Mouse (Mus musculus) stomach, postnatal 0 days (tissue): ENCODE measurements around the gene Pfdn2. TPM values are rescaled to one million over a fixed set of nuclear protein-coding genes. Genes with fewer than 3 reads are reported as not detected.

Source experiments
- ATAC-seq: fragments of 200-750 bp; cut with Nextera tagmentation; 2 replicates; pipeline ENCODE4 v1.8.0; 2017; ENCODE audit not compliant: low FRiP score, low TSS enrichment
- DNase-seq: peaks from one replicate; pipeline ENCODE4 v3.0.0-alpha.2; 2016; ENCODE audit warnings: low spot score
- H3K27ac ChIP-seq: fragments of 300-500 bp; sonication (generic); replicated peaks from 2 replicates; pipeline ENCODE4 v1.5.1; 2014; ENCODE audit warnings: mild to moderate bottlenecking, control low read depth
- H3K27me3 ChIP-seq: fragments of 300-500 bp; sonication (generic); 2 replicates; pipeline ENCODE4 v1.6.1; 2014; ENCODE audit warnings: low read length; ENCODE audit not compliant: control insufficient read depth, insufficient read depth
- H3K36me3 ChIP-seq: fragments of 300-500 bp; sonication (generic); 2 replicates; pipeline ENCODE4 v1.6.1; 2014; ENCODE audit warnings: low read length, mixed read lengths; ENCODE audit not compliant: control insufficient read depth, insufficient read depth
- H3K4me1 ChIP-seq: fragments of 300-500 bp; sonication (generic); replicated peaks from 2 replicates; pipeline ENCODE4 v1.6.1; 2014; ENCODE audit warnings: antibody characterized with exemption; ENCODE audit not compliant: control insufficient read depth, insufficient read depth
- H3K4me2 ChIP-seq: fragments of 300-500 bp; sonication (generic); replicated peaks from 2 replicates; pipeline ENCODE4 v1.6.1; 2014; ENCODE audit warnings: low read depth, mild to moderate bottlenecking, control low read depth, moderate library complexity
- H3K4me3 ChIP-seq: fragments of 300-500 bp; sonication (generic); 2 replicates; pipeline ENCODE4 v1.5.1; 2014; ENCODE audit warnings: low read depth, low read length, control low read depth
- H3K9ac ChIP-seq: fragments of 300-500 bp; sonication (generic); 2 replicates; pipeline ENCODE4 v1.6.1; 2014; ENCODE audit warnings: mild to moderate bottlenecking, low read length, control low read depth, mixed read lengths
- H3K9me3 ChIP-seq: fragments of 300-500 bp; sonication (generic); 2 replicates; pipeline ENCODE4 v1.6.1; 2016; ENCODE audit warnings: low read length; ENCODE audit not compliant: control insufficient read depth
- CTCF ChIP-seq: IDR thresholded peaks from 2 replicates; pipeline ENCODE4 v1.5.1; 2016; ENCODE audit warnings: antibody characterized with exemption, low read depth, mild to moderate bottlenecking, moderate library complexity
- EP300 ChIP-seq: optimal IDR thresholded peaks from 2 replicates; pipeline ENCODE3; 2016; ENCODE audit warnings: antibody characterized with exemption
- WGBS: fragments of 180-500 bp; shearing (Covaris S2); extraction: QIAGEN DNeasy Blood & Tissue Kit; methylation state at CpG from one replicate; pipeline ENCODE4 v1.1.7; 2014; 5-methylcytosine and 5-hydroxymethylcytosine counted together
- polyA plus RNA-seq: library from polyadenylated mRNA; unstranded; fragments of >200 nt; fragmentation: Nextera tagmentation; extraction: Ambion mirVana; gene quantifications from 2 replicates; pipeline ENCODE4 v1.2.1, GENCODE M21; 2015

Pfdn2 gene
- polyA plus RNA-seq, 1 experiment from 2014 or later, result 71.1 TPM

DNA sequence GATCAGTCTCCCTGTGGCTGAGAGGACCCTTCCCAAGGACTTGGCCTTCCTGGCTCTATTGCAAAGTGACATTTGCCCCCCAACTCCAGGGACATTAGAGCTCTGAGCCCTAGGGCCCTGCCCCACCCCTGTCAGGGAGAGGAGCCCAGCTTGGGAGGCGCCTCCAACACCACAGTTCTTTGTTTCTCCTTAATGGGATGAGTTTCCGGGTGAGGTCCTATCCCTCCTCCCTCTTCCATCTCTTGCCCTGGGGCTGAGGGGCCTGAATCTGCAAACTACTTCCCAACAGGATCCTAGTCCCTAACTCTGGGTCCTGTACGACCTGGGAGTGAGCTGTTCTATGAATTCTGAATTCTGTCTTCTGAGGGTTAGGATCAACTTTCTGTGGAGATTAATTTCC lies 27.4 kb downstream of the Pfdn2 start:
- DNase-seq, result no peak
- no peak for TF ChIP-seq CTCF
- TF ChIP-seq EP300, result no peak
- Histone ChIP-seq H3K4me3 (0 out of 2 replicates have a peak overlapping the region, but pooled peaks have one; percentile 15), H3K27me3 (no peaks in the 10 kb centered on the region), H3K4me1 (0 out of 2 replicates have a peak, but pooled peaks cover 7% of the 10 kb centered on the region), H3K4me2 (peak overlapping the region; percentile 27), H3K9ac (no peak overlapping the region), H3K36me3 (no peaks in the 10 kb centered on the region), H3K9me3 (no peaks in the 10 kb centered on the region), H3K27ac (peak overlapping the region; percentile 61)
- ATAC-seq, result no peak
- 48% methylated on average over 3 of the region's 3 CpGs for WGBS

DNA sequence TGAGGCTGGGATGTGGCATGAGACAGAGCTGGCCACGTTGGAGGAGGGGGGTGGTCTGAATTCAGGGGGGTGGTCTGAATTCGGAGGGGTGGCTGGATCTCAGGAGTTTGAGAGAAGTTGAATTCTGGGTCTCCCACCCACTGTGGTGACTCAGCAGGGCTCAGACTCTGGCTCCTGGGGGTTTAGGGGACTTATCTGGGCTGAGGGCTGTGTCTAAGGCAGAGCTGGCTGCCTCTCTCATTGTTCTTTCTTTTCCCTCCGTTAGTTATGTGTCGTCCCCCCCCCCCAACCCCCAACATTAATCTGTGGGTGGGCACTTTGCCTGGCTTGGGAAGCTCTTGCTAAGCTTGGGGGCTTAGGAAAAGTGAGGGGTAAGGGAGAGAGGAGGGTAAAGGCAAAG lies 28.5 kb downstream of the Pfdn2 start:
- H3K4me3 ChIP-seq, result no peak overlapping the region
- H3K9ac ChIP-seq, result no peak overlapping the region; the same call in 1 of the 2 replicates
- peak overlapping the region; percentile 31 for H3K4me2 ChIP-seq
- 0% methylated on average over 2 of the region's 4 CpGs for WGBS
- H3K27me3 ChIP-seq, result no peaks in the 10 kb centered on the region
- H3K36me3 ChIP-seq, result no peaks in the 10 kb centered on the region
- ATAC-seq (no peak), DNase-seq (no peak)
- TF ChIP-seq EP300, result no peak
- H3K9me3 ChIP-seq, result no peaks in the 10 kb centered on the region
- H3K4me1 ChIP-seq, result peaks cover 7% of the 10 kb centered on the region; the same call in 1 of the 2 replicates
- H3K27ac ChIP-seq, result peak overlapping the region; percentile 63

DNA sequence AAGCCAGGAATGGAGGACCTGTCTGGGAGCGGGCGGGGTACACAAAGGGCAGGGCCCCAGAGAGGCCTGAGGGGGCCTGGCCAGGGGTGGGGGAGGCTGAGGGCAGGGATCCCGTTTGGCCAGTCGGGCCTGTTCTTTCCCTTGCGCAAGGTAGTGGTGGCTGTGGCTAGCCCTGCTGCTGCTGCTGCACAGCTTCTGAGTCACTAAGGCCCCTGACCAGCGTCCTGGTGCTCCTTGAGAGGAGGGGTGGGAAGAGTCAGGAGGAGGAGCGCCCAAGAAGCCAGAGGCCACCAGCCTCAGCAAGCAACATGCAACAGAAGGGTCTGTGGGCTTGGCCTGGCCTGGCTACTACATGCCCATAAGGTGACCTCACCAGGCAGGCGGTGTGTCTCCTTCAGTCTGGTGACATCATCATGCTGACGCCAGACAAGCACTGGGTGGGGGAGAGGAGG lies 30.2 kb downstream of the Pfdn2 start:
- no peak overlapping the region for H3K4me3 ChIP-seq
- TF ChIP-seq CTCF (no peak), EP300 (peak; percentile 83)
- H3K9ac ChIP-seq, result no peak overlapping the region; the same call in 1 of the 2 replicates
- H3K27me3 ChIP-seq, result no peaks in the 10 kb centered on the region
- H3K9me3 ChIP-seq, result no peaks in the 10 kb centered on the region
- H3K36me3 ChIP-seq, result no peaks in the 10 kb centered on the region
- peak overlapping the region; percentile 72 for H3K27ac ChIP-seq
- peak overlapping the region; percentile 5; the same call in 1 of the 2 replicates for H3K4me2 ChIP-seq
- DNase-seq, result peak; percentile 92
- peak; percentile 92 for ATAC-seq
- H3K4me1 ChIP-seq, result peaks cover 10% of the 10 kb centered on the region
- WGBS, result 33% methylated on average over 9 of the region's 9 CpGs

DNA sequence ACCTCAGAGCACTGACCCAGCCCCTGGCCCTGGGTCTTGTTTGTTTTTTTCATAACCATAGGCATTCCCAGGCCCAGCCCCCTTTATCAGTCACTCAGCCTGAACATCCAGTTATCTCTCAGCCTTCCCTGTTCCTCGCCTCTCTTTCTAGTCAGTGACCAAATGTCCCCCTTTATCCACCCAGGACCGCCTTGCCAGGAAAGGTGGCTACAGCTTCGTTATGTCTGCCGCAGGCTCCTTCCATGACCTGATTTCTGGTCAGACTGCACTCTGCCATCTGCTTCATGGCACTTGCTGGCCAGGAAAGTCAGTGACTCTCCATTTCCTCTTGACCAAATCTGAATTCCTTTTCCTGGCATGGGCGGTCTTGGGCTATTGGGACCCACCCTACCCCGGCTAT lies 32.8 kb downstream of the Pfdn2 start:
- Histone ChIP-seq H3K36me3 (no peaks in the 10 kb centered on the region), H3K4me1 (peaks cover 8% of the 10 kb centered on the region), H3K9me3 (no peaks in the 10 kb centered on the region), H3K4me3 (no peak overlapping the region), H3K4me2 (no peak overlapping the region), H3K27ac (peak overlapping the region; percentile 45; the same call in 1 of the 2 replicates), H3K27me3 (no peaks in the 10 kb centered on the region), H3K9ac (no peak overlapping the region)
- 77% methylated on average over 6 of the region's 6 CpGs for WGBS
- no peak for ATAC-seq
- no peak for TF ChIP-seq EP300
- no peak for TF ChIP-seq CTCF
- no peak for DNase-seq

DNA sequence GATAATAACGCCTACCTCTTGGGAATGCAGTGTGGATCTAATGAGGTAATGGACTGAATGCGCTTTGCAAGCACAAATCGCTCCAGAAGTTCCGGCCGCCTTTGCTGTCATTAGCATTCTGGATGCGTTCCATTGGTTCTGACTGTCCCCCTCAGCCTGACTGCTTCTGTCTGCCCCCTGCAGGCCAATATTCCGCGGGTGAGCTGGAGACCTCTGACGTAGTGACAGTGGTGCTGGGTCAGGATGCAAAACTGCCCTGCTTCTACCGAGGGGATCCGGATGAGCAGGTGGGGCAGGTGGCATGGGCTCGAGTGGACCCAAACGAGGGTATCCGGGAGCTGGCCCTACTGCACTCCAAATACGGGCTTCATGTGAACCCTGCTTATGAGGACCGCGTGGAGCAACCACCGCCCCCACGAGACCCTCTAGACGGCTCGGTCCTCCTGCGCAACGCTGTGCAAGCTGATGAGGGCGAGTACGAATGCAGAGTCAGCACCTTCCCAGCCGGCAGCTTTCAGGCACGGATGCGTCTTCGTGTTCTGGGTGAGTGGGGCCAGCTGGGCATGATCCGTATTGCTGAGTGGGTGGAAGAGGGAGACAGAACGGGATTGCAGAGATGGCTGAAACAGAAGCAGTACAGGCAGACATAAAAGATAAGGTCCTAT lies 34.6 kb downstream of the Pfdn2 start:
- H3K9ac ChIP-seq, result no peak overlapping the region
- H3K4me1 ChIP-seq, result peaks cover 3% of the 10 kb centered on the region
- DNase-seq (peak; percentile 73), ATAC-seq (peak; percentile 19; the same call in 1 of the 2 replicates)
- TF ChIP-seq CTCF, result peak; percentile 85
- TF ChIP-seq EP300, result no peak
- H3K9me3 ChIP-seq, result no peaks in the 10 kb centered on the region
- peak overlapping the region; percentile 18; the same call in 1 of the 2 replicates for H3K4me3 ChIP-seq
- no peaks in the 10 kb centered on the region for H3K27me3 ChIP-seq
- H3K4me2 ChIP-seq, result peak overlapping the region; percentile 47
- no peaks in the 10 kb centered on the region for H3K36me3 ChIP-seq
- H3K27ac ChIP-seq, result peak overlapping the region; percentile 30; the same call in 1 of the 2 replicates
- WGBS, result 14% methylated on average over 31 of the region's 31 CpGs

DNA sequence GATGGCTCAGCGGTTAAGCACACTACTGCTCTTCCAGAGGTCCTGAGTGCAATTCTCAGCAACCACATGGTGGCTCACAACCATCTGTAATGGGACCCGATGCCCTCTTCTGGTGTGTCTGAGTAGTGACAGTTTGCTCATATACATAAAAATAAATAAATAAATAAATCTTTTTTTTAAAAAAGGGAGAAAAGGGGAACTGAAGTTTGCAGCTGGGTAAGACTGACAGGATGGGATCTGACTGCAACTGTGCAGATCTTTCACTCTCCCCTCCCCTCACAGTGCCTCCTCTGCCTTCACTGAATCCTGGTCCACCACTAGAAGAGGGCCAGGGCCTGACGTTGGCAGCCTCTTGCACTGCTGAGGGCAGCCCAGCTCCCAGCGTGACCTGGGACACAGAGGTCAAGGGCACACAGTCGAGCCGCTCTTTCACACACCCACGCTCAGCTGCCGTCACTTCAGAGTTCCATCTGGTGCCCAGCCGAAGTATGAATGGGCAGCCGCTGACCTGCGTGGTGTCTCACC lies 36.7 kb downstream of the Pfdn2 start:
- ATAC-seq, result no peak
- DNase-seq, result no peak
- H3K27ac ChIP-seq, result no peak overlapping the region
- no peak overlapping the region for H3K9ac ChIP-seq
- 86% methylated on average over 11 of the region's 11 CpGs for WGBS
- no peak overlapping the region for H3K4me3 ChIP-seq
- H3K27me3 ChIP-seq, result no peaks in the 10 kb centered on the region
- H3K4me1 ChIP-seq, result peaks cover 3% of the 10 kb centered on the region
- H3K4me2 ChIP-seq, result no peak overlapping the region
- no peaks in the 10 kb centered on the region for H3K9me3 ChIP-seq
- no peaks in the 10 kb centered on the region for H3K36me3 ChIP-seq
- TF ChIP-seq EP300 (no peak), CTCF (peak; percentile 21; the same call in 1 of the 2 replicates)
